Mouse (Mus musculus): Measurements from ENCODE around the gene Mcm3ap. TPM values are rescaled to one million over a fixed set of nuclear protein-coding genes. Genes with fewer than 3 reads are reported as not detected.
A peak's percentile ranks its signal among the peaks of the same experiment; 100 is the strongest.

The Mcm3ap gene
- polyA plus RNA-seq, 1 experiment from 2014 or later: 13.6 TPM

DNA sequence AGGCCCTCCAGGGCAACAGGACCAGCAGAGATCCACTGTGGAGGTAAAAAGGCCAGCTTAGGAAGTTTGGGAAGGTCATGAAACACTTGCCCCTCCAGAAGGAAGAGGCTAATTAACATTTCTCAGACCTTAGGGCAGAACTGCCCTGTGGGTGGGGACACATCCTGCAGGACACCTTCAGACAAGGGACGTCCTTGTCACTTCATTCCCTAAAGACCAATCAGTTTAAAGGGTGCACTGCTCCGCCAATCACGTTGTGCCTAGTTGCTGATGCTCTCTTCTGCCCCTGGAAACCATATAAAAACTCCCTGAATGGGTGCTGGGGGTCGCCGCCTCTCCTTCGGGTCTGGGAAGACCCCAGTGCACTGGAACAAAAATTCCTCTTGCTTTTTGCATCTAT lies 6.0 kb upstream of the Mcm3ap start:
- WGBS (ENCODE audit: missing documents): 96% methylated on average over 6 of the region's 6 CpGs
- Histone ChIP-seq H3K36me3 (ENCODE audit: inconsistent target) (no peaks in the 10 kb centered on the region), H3K79me2 (ENCODE audit: inconsistent target) (no peaks in the 10 kb centered on the region)

DNA sequence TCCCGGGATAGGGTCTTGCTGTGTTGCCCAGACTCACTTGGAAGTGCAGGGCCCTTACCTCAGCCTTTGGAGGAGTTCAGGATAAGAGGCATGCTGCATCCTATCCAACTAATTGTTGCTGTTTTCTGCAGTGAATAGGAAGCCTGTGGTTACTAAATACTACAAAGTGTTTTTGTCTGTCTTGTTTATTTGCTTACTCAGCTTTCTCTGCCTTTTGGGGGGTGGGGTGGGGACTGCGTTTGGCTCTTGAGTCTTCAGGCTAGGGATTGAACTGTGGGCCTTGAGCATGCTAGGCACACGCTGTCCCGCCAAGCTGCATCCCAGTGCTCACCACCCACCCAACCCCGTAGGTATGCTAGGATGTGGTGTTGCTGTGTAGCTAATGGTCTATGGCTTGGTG lies 5.0 kb downstream of the Mcm3ap start:
- peaks cover 65% of the 10 kb centered on the region for H3K36me3 ChIP-seq (ENCODE audit: inconsistent target)
- peaks cover 61% of the 10 kb centered on the region for H3K79me2 ChIP-seq (ENCODE audit: inconsistent target)
- WGBS (ENCODE audit: missing documents): 98% methylated on average over 5 of the region's 5 CpGs
- no peak overlapping the region for H3K4me3 ChIP-seq (ENCODE audit: inconsistent target)
- no peak overlapping the region for H3K27ac ChIP-seq

More for the DNA sequence above, 6.0 kb upstream of the Mcm3ap start:
- no peak overlapping the region for H3K4me3 ChIP-seq (ENCODE audit: inconsistent target)
- no peak overlapping the region for H3K27ac ChIP-seq

DNA sequence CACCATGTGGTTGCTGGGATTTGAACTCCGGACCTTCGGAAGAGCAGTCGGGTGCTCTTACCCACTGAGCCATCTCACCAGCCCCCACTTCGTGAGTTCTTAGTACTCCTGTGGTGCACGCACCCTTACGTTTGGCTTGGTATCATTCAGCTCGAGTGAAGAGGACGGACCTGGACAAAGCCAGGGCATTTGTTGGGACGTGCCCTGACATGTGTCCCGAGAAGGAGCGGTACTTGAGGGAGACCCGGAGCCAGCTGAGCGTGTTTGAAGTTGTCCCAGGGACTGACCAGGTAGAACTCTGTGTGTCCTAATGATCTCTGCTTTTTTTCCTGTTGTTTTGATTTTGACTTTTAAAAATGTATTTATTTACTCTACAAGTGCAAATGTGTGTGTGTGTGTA lies 12.1 kb downstream of the Mcm3ap start:
- H3K27ac ChIP-seq: no peak overlapping the region
- 96% methylated on average over 13 of the region's 13 CpGs for WGBS (ENCODE audit: missing documents)
- peaks cover 78% of the 10 kb centered on the region for H3K36me3 ChIP-seq (ENCODE audit: inconsistent target)
- H3K4me3 ChIP-seq (ENCODE audit: inconsistent target): no peak overlapping the region
- H3K79me2 ChIP-seq (ENCODE audit: inconsistent target): no peaks in the 10 kb centered on the region

DNA sequence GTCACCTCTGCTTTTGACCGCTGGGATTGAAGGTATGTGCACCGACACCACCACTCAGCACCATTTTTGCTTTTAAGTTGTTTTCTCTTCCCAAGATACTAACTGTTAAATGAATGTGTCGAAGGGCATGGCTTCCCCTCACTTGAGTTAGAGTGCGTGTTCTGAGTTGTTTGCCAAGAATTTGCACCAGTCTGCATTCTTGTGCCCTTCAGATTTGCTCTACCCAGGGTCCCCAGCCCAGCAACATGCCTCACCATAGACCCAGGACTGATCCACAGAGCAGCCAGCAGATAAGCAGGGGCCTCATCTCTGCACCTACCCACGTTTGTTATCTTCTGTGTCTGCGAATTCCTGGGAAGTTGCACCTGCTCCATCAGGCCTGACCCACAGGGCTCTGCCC lies 12.8 kb downstream of the Mcm3ap start:
- no peak overlapping the region for H3K4me3 ChIP-seq (ENCODE audit: inconsistent target)
- WGBS (ENCODE audit: missing documents): 98% methylated on average over 6 of the region's 6 CpGs
- H3K36me3 ChIP-seq (ENCODE audit: inconsistent target): peaks cover 73% of the 10 kb centered on the region
- H3K27ac ChIP-seq: no peak overlapping the region
- no peaks in the 10 kb centered on the region for H3K79me2 ChIP-seq (ENCODE audit: inconsistent target)

DNA sequence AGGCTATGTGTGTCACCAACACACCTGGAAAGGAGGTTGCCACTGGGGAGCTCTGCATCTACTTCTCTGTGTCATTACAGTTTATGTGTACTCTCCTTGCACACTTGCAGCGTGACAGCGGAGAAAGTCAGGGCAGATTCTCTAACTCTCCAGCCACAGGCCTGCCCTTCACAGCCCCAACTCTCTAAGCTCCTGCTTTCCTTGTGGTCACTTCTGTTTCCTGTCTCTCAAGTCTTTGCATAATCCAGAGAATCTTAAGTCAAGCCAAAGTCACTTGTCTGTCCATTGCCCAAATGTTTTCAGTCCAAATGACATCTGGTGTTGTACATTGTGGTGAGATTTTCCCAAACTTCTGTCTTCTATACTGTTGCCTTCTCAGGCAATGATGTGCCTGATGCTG lies 17.6 kb downstream of the Mcm3ap start:
- WGBS (ENCODE audit: missing documents): 9% methylated on average over 2 of the region's 2 CpGs
- H3K79me2 ChIP-seq (ENCODE audit: inconsistent target): no peaks in the 10 kb centered on the region
- H3K36me3 ChIP-seq (ENCODE audit: inconsistent target): peaks cover 67% of the 10 kb centered on the region
- H3K4me3 ChIP-seq (ENCODE audit: inconsistent target): no peak overlapping the region
- H3K27ac ChIP-seq: no peak overlapping the region

DNA sequence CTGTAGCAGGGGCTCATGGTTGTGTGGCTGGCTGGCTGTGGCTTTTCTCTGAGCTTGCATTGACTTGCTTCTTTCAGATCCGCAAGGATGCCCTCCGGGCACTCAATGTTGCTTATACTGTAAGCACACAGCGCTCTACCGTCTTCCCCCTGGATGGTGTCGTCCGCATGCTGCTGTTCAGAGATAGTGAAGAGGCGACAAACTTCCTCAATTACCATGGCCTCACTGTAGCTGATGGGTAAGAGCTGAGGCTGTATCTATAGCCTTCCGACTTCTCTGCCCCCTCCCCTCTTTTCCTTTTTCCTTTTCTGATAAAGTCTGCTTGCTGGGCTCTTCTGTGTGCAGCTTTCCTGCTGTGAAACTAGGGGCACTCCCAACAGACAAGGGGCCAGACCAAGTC lies 19.5 kb downstream of the Mcm3ap start:
- H3K27ac ChIP-seq: no peak overlapping the region
- WGBS (ENCODE audit: missing documents): 70% methylated on average over 8 of the region's 8 CpGs
- no peak overlapping the region for H3K4me3 ChIP-seq (ENCODE audit: inconsistent target)
- peaks cover 63% of the 10 kb centered on the region for H3K36me3 ChIP-seq (ENCODE audit: inconsistent target)
- no peaks in the 10 kb centered on the region for H3K79me2 ChIP-seq (ENCODE audit: inconsistent target)

DNA sequence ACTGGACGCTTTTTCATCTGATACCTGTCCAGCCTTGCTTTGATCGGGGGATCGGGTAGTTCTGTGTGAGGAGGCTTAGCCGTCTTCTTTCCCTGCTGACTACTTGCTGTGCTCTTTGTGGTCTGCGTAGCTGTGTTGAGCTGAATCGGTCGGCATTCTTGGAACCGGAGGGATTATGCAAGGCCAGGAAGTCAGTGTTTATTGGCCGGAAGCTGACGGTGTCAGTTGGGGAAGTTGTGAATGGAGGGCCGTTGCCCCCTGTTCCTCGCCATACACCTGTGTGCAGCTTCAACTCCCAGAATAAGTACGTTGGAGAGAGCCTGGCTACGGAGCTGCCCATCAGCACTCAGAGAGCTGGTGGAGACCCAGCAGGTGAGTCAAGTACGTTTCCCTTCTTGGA lies 20.5 kb downstream of the Mcm3ap start:
- Histone ChIP-seq H3K79me2 (ENCODE audit: inconsistent target) (no peaks in the 10 kb centered on the region), H3K4me3 (ENCODE audit: inconsistent target) (no peak overlapping the region), H3K27ac (no peak overlapping the region), H3K36me3 (ENCODE audit: inconsistent target) (peaks cover 69% of the 10 kb centered on the region)
- WGBS (ENCODE audit: missing documents): 32% methylated on average over 15 of the region's 15 CpGs

DNA sequence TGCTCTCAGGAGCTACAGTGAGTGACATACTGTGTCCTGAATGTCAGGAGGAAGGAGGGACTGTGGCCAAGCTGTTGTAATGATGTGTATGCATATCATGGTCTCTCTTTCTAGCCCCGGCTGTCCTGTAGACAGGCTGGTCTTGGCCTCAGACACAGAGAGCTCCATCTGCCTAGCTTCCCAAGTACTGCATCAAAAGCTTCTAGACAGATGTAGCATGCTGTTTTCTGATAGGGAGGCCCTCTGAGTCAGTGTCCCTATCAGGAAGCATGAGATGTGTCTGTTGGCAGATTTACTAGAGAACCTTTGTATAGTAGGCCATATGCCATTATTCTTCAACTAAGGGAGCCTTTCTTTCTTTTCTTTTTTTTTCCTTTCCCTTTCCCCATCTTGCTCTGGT lies 24.8 kb downstream of the Mcm3ap start:
- WGBS (ENCODE audit: missing documents): 92% methylated on average over 1 of the region's 1 CpGs

DNA sequence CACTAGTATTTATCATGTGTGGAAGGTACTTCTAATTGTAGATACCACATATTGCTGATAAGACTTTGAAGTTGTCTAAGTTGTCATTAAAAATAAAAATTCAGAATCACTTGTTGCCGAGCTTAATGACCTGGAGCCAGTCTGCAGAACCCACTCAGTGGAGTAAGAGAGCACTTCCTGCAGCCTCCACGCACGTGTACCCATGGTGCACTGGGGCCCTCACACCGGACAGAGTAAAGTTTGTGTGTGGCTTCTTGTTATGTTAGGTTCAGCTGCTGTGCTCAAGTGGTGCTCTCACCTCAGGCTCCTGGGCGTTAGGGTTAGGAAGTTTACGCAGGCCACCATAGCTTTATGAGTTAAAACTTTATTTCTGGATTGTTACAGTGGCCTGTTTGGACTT lies 26.8 kb downstream of the Mcm3ap start:
- Histone ChIP-seq H3K79me2 (ENCODE audit: inconsistent target) (no peaks in the 10 kb centered on the region), H3K36me3 (ENCODE audit: inconsistent target) (peaks cover 90% of the 10 kb centered on the region), H3K27ac (no peak overlapping the region), H3K4me3 (ENCODE audit: inconsistent target) (no peak overlapping the region)
- WGBS (ENCODE audit: missing documents): 93% methylated on average over 6 of the region's 6 CpGs

More for the DNA sequence above, 24.8 kb downstream of the Mcm3ap start:
- Histone ChIP-seq H3K79me2 (ENCODE audit: inconsistent target) (no peaks in the 10 kb centered on the region), H3K4me3 (ENCODE audit: inconsistent target) (no peak overlapping the region), H3K27ac (no peak overlapping the region), H3K36me3 (ENCODE audit: inconsistent target) (peaks cover 85% of the 10 kb centered on the region)

DNA sequence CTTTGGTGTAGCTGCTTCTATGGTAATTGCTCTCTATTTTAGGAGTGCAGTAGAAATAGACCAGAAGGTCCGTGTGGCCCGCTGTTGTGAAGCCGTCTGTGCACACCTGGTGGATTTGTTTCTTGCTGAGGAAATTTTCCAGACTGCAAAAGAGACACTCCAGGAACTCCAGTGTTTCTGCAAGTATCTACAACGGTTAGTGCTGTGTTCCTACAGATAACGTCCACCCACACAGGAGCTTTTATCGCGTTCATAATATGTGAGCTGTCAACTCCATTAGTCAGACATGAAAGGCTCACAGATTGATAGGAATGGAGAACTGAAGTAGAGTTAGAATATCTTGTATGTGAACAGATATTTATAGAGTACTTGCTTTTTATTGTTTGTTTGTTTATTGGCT lies 27.6 kb downstream of the Mcm3ap start:
- Histone ChIP-seq H3K27ac (no peak overlapping the region), H3K79me2 (ENCODE audit: inconsistent target) (no peaks in the 10 kb centered on the region), H3K36me3 (ENCODE audit: inconsistent target) (peaks cover 90% of the 10 kb centered on the region), H3K4me3 (ENCODE audit: inconsistent target) (no peak overlapping the region)
- 96% methylated on average over 7 of the region's 7 CpGs for WGBS (ENCODE audit: missing documents)

DNA sequence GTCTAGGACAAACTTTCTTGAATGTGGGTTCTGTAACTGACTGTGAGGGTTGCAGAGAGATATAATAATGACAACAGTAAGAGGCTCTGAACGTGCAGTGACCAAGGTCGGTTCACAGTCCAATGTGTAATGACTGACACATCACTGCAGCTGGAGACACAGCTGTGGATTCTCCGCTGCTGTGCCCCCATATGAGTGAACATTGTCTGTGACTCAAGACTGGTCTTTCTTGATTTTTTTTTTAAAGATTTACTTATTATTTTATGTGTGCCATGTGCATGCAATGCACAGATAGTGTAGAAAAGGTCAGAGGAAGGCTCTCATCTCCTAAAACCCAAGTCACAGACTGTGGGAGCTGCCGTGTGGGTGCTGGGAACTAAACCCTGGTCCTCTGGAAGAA lies 28.8 kb downstream of the Mcm3ap start:
- H3K36me3 ChIP-seq (ENCODE audit: inconsistent target): peaks cover 93% of the 10 kb centered on the region
- H3K79me2 ChIP-seq (ENCODE audit: inconsistent target): no peaks in the 10 kb centered on the region
- 93% methylated on average over 4 of the region's 4 CpGs for WGBS (ENCODE audit: missing documents)
- H3K27ac ChIP-seq: no peak overlapping the region
- no peak overlapping the region for H3K4me3 ChIP-seq (ENCODE audit: inconsistent target)

DNA sequence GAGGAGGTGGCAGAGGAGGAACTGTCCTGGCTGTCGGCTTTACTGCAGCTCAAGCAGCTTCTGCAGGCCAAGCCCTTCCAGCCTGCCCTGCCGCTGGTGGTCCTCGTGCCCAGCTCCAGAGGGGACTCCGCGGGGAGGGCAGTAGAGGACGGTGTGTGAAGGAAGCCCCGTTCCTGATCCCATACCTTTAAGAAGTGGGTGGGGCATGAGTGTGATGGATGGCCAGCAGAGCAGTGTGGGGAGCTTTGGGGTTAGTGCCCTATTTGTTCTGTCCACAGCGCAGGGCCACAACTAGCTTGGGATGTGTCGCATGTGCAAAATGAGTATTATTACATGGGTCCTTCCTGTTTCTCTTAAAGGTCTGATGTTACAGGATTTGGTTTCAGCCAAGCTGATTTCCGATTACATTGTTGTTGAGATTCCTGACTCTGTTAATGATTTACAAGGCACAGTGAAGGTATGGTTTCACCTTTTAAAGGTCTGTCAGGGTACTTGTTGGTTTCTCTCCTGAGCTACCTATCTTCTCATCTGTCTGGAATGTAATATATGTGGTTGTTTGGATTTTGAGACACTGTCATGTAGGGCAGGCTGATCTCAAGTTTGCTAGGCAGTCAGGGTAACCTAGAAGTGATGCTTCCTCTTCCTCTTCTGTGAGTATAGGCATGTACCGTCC lies 35.7 kb downstream of the Mcm3ap start:
- Histone ChIP-seq H3K4me3 (ENCODE audit: inconsistent target) (no peak overlapping the region), H3K79me2 (ENCODE audit: inconsistent target) (no peaks in the 10 kb centered on the region), H3K27ac (no peak overlapping the region), H3K36me3 (ENCODE audit: inconsistent target) (peaks cover 86% of the 10 kb centered on the region)
- 95% methylated on average over 11 of the region's 11 CpGs for WGBS (ENCODE audit: missing documents)

DNA sequence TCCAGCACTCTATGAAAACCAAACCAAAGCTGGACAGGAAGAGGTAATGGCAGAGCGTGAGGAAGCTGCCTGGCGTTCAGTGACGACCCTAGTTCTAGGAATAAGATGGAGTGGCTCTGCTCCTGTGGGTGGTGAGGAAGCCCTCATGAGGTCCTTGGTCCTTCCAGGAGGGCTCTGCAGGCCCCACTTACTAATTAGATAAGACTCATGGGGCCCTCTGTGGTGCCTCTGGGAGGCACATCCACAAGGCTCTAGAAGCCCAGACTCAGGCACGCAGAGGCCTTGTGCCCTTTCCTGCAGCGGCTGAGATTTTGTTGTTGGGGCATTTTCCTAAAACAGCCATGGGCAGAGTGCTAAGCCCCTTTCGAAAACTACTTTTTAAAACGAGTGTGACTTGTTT lies 37.1 kb downstream of the Mcm3ap start:
- 91% methylated on average over 7 of the region's 7 CpGs for WGBS (ENCODE audit: missing documents)
- no peak overlapping the region for H3K4me3 ChIP-seq (ENCODE audit: inconsistent target)
- no peaks in the 10 kb centered on the region for H3K79me2 ChIP-seq (ENCODE audit: inconsistent target)
- H3K36me3 ChIP-seq (ENCODE audit: inconsistent target): peaks cover 78% of the 10 kb centered on the region
- H3K27ac ChIP-seq: no peak overlapping the region

DNA sequence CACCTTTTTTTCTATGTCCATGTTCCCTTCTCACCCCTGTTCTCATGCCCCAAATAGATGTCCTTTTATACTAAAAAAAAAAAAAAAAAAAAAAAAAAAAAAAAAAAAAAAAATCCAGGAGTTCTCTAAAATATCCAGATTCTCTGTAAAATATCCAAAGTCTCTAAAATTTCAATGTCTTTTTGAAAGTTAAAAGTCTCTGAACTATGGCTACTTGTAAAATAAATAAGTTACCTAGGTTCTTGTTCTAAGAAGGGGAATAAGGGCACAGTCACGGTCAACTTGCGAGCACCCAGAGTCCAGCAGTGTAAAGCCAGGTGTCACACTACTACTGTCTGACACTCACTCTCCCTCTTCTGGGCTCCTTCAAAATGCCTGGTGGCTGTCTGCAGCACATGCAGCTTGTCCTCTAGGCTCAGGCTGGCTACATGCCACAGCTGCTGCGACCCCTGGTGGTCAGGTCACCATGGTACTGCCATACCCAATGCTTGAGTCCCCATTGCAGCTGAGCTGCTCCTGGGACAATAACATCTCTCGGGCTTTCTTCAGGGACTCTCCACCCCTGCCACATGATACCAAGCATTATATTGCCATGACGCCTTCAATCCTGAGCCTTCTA lies 44.3 kb downstream of the Mcm3ap start:
- WGBS (ENCODE audit: missing documents): 62% methylated on average over 5 of the region's 5 CpGs
- Histone ChIP-seq H3K79me2 (ENCODE audit: inconsistent target) (no peaks in the 10 kb centered on the region), H3K36me3 (ENCODE audit: inconsistent target) (peaks cover 42% of the 10 kb centered on the region), H3K27ac (no peak overlapping the region), H3K4me3 (ENCODE audit: inconsistent target) (no peak overlapping the region)

DNA sequence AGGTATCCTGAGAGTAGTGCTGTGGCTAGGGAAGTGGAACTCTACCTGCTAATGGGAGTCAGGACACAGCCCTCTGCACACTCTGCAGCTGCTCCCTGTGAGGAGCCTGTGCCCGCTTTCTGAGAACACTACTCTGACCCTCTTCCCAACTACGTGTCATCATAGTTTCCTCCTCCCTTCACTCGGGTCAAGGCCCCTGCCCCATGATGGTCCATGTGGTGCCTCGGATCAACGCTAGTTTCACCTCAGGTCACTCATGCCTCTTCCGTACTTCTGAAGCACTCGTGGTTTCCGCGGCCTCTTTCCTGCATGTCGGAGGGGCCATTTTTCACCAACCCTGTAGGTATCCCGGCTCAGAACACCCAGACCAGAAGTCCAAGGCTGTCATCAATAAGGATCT lies 62.2 kb downstream of the Mcm3ap start:
- H3K36me3 ChIP-seq (ENCODE audit: inconsistent target): peaks cover 11% of the 10 kb centered on the region; the same call in 1 of the 2 replicates
- 0% methylated on average over 11 of the region's 11 CpGs for WGBS (ENCODE audit: missing documents)
- peak overlapping the region; percentile 24; the same call in 1 of the 2 replicates for H3K27ac ChIP-seq
- H3K79me2 ChIP-seq (ENCODE audit: inconsistent target): peaks cover 19% of the 10 kb centered on the region
- H3K4me3 ChIP-seq (ENCODE audit: inconsistent target): peak overlapping the region; percentile 60
